Mouse (Mus musculus): ENCODE results near the gene Osbpl7.
A peak's percentile ranks its signal among the peaks of the same experiment; 100 is the strongest.

Gene Osbpl7

GRCm38 (mm10) chr11:97050216-97050943 lies at the start of gene Osbpl7:
Gene Osbpl7, plus strand, starts transcription at chr11:97050628.
- peak; percentile 97 for DNase-seq

GRCm38 (mm10) chr11:97003170-97003569 lies 47.3 kb upstream of the Osbpl7 start:
- DNase-seq: no peak

- no peak for DNase-seq
These were observed 43.2 kb upstream of the Osbpl7 start for GRCm38 (mm10) chr11:97007093-97007794.

- DNase-seq: no peak
These were observed 41.1 kb upstream of the Osbpl7 start for GRCm38 (mm10) chr11:97009198-97009790.

GRCm38 (mm10) chr11:97013121-97013670 lies 37.2 kb upstream of the Osbpl7 start, which contains the start of gene Sp6:
Gene Sp6, plus strand, starts transcription at chr11:97013394.
- DNase-seq: no peak

- DNase-seq: no peak
These were observed 32.5 kb upstream of the Osbpl7 start for GRCm38 (mm10) chr11:97017696-97018582.

- no peak for DNase-seq
These were observed 31.7 kb upstream of the Osbpl7 start for GRCm38 (mm10) chr11:97018583-97019344.

- DNase-seq: no peak
These were observed 31.1 kb upstream of the Osbpl7 start for GRCm38 (mm10) chr11:97019345-97019708.

GRCm38 (mm10) chr11:97021121-97021765 lies 29.2 kb upstream of the Osbpl7 start:
- DNase-seq: no peak

- peak; percentile 97 for DNase-seq
These were observed 28.4 kb upstream of the Osbpl7 start for GRCm38 (mm10) chr11:97021873-97022484.

- DNase-seq: no peak
These were observed 25.5 kb upstream of the Osbpl7 start for GRCm38 (mm10) chr11:97024977-97025376.

- DNase-seq: peak; percentile 98
These were observed 24.6 kb upstream of the Osbpl7 start for GRCm38 (mm10) chr11:97025721-97026344.

- peak; percentile 98 for DNase-seq
These were observed 20.6 kb upstream of the Osbpl7 start, which contains the start of gene Scrn2 for GRCm38 (mm10) chr11:97029686-97030417. Gene Scrn2, plus strand, starts transcription at chr11:97029938.

- no peak for DNase-seq
These were observed 20.0 kb upstream of the Osbpl7 start for GRCm38 (mm10) chr11:97030426-97030825.

GRCm38 (mm10) chr11:97031977-97032376 lies 18.5 kb upstream of the Osbpl7 start:
- peak; percentile 91 for DNase-seq

GRCm38 (mm10) chr11:97032499-97032898 lies 17.9 kb upstream of the Osbpl7 start:
- DNase-seq: no peak

- DNase-seq: no peak
These were observed 16.6 kb upstream of the Osbpl7 start for GRCm38 (mm10) chr11:97033781-97034180.

- no peak for DNase-seq
These were observed 14.3 kb upstream of the Osbpl7 start for GRCm38 (mm10) chr11:97036141-97036540.

GRCm38 (mm10) chr11:97038881-97039280 lies 11.5 kb upstream of the Osbpl7 start:
- DNase-seq: no peak
